Mouse (Mus musculus): Measurements from ENCODE around the gene Zfp704. TPM values are rescaled to one million over a fixed set of nuclear protein-coding genes. Genes with fewer than 3 reads are reported as not detected.

Gene Zfp704
- 23.8 and 25.5 TPM in 2 replicates for total RNA-seq (2017)

DNA sequence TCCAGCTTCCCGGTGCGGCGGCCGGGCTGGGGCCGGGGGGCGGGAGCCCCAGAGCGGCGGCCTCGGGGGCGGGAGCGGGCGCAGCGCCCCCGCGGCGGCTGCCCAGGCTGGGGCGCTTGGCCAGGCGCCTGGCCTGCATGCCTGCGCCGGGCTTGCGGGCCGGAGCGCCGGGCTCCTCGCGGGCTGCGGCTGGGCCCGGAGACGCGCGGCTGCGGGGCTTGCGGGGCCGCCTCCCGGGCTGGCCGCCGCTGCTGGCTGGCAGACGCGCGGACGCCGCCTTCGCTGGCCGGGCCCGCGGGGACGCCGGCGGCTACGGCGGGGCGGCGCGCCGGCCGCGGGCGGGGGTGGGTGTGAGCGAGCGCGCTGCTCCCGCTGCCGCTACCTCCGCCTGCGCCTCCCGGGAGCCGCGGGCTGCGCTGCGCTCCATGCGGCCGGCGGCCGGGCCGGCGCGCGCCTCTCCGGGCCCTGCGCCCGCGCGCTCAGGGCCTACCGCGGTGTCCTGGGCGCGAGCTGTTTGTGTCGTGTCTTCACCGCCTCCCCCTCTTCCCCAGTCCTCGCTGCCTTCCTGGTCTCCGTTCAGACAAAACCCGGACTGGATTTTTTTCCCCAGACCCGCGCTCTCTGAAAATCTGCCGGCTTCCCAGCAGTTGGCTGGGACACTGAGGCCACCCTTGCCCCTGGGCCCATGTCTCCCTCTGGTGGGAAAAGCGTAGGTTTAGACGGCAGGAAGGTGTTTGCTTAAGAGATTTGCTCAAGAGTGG, at the start of gene Zfp704:
Zfp704 (minus strand) TSS at position 505 of the 761 bp plus-strand sequence.
- peak; percentile 75 for ATAC-seq (replicated peaks; ENCODE audit: low read depth, poor library complexity, severe bottlenecking)

DNA sequence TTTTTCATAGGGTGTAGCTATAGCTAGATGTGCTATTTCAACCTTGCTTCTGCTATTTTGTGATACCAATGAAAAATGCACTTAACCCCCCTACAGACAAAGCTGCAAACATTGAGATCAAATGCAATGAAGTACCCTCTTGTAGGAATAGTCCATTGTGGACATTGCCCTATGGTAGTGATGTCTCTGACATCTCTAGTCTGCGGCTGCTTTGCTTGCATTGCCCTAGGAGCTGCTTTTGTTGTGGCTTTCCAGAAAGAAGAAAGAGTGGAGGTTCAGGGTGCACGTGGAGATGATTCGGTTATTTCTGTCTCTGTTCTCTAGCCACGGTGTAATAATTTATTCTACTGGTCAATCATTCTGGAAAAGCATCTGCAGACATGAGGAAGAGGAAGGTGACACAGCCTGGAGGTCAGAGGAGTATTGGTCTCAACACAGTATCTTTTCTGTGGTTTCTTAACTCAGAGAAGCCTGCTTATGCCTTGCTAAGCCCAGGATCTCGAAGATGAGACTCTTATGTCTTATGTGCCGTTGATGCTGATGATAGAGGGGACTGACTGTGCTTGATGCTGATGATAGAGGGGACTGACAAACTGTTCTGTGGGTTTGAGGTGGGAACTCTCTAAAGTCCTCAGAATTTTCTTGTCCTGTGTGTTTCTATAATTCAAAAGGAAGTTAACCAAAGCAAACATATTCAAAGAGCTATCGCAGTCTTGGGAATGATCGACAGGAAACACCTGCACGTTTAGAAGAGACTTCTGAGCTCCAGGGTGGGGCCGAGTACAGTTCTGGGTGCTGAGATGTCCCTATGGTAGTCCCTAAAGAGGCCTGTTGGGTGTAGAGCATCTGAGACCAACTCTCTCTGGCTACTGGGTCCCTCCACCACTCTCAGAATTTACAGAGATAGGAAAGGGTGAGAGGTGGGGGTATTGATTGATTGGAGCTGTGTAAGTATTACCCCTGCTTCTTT, 23.4 kb upstream of the Zfp704 start:
- ATAC-seq (replicated peaks; ENCODE audit: low read depth, poor library complexity, severe bottlenecking): peak; percentile 30; the same call in 1 of the 2 replicates

DNA sequence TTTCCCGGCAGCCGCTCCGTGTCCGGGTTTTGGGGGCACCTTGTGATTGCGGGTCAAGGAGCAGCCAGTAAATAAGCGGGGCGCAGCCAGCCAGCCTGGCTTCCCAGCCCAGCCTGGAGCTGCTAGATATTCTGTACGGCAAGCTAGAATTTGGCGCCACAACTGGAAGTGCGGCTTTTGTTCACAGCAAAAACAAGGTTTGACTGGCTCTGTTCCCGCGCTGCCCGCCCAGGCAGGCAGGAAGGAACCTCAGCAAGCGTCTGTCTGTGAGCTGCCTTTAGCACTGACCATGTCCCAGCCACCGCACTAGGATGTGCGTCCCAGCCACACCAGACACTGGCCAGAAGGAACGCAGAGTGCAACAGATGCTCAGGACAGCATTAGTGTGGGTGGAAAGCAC, 20.1 kb upstream of the Zfp704 start:
- ATAC-seq (replicated peaks; ENCODE audit: low read depth, poor library complexity, severe bottlenecking): peak; percentile 29

DNA sequence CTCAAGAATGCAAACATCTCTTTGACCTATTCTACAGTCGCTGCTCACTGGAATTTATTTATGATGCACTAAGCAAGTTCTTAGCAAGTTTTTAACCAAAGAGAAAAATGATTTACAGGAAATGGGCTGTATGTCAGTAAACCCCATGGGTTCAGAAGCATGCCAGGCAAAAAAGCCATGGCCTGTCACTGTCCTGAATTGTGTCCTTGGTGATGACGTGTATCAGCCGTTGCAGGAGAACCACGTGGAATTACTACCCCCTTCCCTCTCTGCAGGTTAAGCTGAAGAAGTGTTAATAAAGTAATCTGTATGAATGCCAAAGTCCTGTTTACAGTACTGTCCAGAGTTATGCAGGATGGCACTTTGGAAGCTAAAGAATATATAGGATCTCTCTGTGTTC, 18.2 kb upstream of the Zfp704 start:
- ATAC-seq (replicated peaks; ENCODE audit: low read depth, poor library complexity, severe bottlenecking): no peak

DNA sequence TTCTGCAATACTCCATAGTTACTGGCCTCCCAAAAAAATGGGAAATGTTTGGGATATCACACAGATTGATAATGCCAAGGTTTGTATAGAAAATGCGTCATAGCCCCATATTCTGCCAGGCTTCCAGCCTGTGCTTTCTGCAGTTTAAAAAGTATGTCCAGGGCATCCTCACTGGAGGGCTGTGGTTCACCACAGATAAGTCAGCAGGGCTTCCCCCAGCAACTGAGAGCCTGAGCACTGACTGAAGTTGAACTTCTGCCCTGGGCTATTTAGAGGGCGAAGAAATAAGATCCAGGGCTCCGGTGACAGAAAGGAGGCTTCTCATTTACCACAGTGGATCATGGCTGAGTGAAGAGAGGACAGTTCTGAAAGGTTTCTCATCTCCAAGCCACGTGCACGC, 16.3 kb upstream of the Zfp704 start:
- peak; percentile 93 for ATAC-seq (replicated peaks; ENCODE audit: low read depth, poor library complexity, severe bottlenecking)

DNA sequence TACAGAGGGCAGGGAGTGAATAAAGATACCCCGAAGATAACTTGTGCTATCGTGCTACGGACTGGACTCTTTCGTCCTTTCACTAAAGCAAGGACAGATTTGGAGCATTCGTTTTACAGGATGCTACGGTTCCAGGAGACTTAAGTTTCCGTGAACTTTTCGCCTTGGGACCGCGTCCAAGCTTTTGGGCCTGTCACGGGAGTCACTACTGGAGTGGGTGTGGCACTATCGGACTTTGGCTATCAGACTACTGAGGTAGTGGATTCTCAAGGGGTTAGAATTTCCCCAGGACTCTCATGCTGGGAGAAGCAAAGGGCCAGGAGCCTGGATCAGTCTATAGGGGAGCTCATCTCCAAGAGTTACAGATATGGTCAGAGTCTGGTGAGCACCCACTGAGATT, 10.7 kb upstream of the Zfp704 start:
- no peak for ATAC-seq (replicated peaks; ENCODE audit: low read depth, poor library complexity, severe bottlenecking)

DNA sequence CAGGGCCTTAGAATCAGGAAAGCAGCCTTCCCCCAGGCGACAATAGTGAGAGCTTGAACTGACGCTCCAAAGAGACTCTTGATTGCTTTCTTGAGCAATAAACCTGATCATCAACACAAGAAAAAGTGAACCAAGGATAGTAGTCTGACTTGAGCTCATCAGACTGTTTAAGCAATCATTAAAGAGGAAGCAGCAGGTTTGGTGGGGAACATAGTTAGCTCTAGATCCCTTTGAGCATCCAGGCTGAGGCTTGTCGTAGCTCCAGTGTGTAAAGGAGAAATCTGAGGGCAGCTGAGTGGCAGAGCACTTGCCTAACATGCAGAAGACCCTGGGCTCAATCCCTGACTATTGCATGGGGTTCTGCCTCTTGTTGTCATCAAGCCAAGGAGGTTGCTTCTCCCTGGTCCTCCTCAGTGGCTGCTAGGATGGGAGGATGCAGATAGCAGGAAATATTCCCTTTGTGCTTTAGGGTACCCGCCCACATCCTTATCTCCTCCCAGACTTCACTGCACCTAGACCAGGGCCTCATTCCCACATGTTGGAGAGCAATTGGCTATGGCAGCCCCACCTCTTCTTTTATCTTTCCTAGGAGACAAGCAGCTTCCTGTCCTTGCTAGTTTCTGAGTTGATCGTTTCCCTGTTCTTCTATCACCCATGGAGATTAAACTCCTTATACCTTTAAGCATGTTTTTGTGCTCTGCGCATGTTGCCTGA, 9.8 kb upstream of the Zfp704 start:
- ATAC-seq (replicated peaks; ENCODE audit: low read depth, poor library complexity, severe bottlenecking): peak; percentile 45

DNA sequence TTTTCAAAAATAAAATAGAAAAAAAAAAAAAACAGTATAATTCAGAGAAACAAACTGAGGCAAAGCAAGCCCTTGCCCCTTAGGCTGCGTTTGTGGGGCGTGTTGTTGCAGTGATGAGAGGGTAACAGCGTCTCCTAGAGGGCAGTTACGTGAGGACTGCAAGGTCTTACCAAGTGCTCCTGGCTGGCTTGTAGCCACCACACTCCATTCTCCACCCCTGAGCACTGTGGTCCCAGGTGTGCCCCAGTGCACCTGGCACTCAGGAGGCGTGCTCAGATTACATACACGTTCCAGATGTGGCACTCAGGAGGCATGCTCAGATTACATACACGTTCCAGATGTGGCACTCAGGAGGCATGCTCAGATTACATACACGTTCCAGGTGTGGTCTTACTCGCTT, 7.2 kb upstream of the Zfp704 start:
- no peak for ATAC-seq (replicated peaks; ENCODE audit: low read depth, poor library complexity, severe bottlenecking)

DNA sequence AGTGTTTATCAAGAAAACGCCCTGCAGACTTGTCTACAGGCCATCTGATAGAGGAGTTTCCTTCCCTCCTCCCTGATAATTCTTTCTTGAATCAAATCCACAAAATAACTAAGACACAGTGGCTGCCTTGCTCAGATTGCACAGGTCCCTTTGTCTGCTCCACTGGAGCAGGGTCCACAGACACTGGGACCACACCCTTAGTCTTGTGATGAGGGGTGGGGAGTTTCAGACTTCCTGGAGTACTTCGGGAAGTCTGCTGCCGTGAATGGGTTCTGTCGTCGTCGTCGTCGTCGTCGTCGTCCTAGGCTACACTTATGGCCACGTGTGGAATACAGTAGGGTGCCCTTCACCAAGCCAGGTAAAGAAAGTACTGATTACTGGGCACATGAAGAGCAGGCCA, 4.8 kb upstream of the Zfp704 start:
- ATAC-seq (replicated peaks; ENCODE audit: low read depth, poor library complexity, severe bottlenecking): no peak

DNA sequence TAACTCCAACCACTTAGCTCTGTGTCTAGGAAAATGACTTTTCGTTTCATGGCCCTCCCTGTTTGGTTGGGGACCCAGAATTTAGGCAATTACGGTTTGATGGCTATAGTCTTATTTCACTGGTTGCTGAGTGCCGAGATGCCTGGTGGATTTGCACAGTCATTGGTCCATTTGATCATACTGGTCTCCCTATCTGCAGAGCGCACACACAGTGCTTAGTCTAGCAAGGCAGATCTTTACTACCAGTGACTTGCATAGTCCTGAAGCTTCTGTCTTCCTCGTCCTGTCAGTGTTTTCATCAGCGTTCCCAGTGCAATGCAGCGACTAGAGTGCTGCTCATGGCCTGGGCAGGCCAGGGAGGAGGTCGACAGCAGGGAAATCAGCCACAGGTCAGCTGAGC, 4.1 kb upstream of the Zfp704 start:
- no peak for ATAC-seq (replicated peaks; ENCODE audit: low read depth, poor library complexity, severe bottlenecking)

DNA sequence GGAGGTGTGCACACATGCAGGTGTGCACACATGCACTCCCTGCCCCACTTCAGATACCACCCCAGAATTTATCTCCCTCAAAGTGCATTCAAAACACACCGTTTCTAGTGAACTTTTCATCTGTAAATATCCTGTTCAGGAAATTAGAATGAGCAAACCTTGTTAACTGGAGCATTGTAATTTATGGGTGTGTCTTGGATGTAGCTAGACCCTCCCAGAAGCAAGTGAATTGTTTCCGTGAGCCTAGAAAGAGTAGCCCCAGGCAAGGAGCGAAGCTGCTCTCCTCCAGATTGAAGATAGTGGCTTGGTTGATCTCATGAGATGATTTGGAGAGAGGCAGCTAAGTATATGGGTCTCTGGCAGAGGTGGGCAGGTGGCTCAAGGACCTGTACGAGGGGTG, 1.3 kb upstream of the Zfp704 start:
- ATAC-seq (replicated peaks; ENCODE audit: low read depth, poor library complexity, severe bottlenecking): no peak

DNA sequence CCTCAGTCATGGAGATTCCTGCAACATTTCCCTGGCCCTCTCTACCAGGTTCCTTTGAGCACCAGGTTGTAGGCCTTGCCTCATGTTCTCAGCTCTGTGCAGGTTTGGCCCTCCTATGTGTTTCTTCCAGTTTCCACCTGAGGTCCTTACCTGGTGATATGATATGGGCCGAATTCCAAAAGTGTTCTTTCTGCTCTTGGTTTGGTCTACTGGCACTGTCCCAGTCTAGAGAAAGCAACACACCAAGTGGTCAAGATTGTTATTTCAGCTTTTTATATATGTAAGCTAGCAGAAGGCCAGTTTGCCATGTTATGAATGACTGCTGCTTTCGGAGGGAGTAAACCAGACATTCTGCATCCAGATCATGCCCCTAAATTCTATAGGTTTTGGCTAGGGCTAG, 541 bp upstream of the Zfp704 start:
- ATAC-seq (replicated peaks; ENCODE audit: low read depth, poor library complexity, severe bottlenecking): no peak; the same call in 1 of the 2 replicates

DNA sequence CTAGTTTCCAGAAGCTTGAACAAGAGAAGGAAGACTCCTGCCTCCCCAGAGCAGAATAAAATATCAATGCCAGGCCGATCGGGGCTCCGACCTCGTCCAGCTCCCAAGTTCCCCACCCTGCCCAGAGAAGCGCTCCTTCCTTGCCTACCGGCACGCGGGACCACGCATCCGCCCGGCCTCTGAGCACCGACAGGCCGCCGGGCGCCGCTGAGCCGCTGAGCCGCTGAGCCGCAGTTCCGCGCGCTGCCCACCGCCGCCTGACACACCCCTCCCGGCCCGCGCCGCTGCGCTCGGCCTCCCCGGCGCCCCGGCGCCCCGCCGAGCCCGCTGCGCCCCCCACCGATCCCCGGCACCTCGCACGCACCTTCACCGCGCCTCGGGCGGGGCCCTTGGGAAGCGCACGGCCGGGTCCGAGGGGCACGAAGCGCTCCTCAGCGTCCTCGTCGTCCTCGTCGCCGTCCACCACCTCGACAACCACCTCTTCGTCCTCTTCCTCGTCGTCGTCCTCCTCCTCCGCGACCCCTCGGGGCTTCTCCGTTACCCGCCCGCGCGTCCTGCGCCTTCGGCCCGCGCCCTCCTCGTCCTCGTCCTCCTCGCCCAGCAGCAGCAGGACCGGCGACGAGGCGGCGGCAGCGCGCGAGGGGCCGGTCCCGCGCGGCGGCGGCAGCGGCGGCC, 842 bp downstream of the Zfp704 start:
- no peak; the same call in 1 of the 2 replicates for ATAC-seq (replicated peaks; ENCODE audit: low read depth, poor library complexity, severe bottlenecking)

DNA sequence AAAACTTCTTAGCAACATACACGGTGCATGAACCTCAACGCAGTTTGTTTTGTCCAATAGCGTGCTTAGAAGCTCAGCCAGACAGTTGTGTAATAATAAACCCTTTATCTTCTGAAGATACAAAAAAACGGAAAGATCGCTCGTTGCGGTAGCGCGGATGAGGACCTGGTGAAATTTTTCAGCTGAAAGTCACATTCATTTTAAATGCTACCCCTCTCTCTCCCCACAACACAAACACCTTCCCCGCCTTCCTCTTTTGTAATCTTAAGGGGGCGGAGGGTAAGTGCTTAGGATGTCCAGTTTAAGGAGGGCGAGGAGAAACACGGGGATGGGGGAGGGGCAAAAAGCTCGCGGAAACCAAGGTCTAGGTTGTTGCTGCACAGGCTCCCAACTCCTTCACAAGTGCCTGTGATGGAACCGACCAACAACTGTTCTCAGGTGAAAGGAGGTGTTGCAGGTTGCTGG, 1.4 kb downstream of the Zfp704 start:
- ATAC-seq (replicated peaks; ENCODE audit: low read depth, poor library complexity, severe bottlenecking): peak; percentile 51

DNA sequence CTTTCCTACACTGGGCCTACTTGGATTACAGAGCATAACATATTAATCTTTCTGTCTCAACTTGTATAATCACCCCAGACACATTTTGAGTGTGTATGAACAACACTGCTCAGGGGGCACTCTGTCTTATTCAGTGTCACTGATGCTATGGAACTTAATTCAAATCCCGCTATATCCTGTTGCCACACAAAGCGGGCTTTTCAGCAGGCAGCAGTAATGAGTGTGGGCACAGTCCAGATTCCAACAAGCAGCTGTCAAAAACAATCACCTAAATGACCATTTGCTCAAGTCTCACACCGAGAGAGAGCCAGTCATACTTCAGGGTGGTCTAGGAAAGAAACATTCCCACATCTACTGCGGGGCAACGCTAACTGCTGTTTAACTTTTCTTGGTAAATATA, 2.2 kb downstream of the Zfp704 start:
- no peak for ATAC-seq (replicated peaks; ENCODE audit: low read depth, poor library complexity, severe bottlenecking)

DNA sequence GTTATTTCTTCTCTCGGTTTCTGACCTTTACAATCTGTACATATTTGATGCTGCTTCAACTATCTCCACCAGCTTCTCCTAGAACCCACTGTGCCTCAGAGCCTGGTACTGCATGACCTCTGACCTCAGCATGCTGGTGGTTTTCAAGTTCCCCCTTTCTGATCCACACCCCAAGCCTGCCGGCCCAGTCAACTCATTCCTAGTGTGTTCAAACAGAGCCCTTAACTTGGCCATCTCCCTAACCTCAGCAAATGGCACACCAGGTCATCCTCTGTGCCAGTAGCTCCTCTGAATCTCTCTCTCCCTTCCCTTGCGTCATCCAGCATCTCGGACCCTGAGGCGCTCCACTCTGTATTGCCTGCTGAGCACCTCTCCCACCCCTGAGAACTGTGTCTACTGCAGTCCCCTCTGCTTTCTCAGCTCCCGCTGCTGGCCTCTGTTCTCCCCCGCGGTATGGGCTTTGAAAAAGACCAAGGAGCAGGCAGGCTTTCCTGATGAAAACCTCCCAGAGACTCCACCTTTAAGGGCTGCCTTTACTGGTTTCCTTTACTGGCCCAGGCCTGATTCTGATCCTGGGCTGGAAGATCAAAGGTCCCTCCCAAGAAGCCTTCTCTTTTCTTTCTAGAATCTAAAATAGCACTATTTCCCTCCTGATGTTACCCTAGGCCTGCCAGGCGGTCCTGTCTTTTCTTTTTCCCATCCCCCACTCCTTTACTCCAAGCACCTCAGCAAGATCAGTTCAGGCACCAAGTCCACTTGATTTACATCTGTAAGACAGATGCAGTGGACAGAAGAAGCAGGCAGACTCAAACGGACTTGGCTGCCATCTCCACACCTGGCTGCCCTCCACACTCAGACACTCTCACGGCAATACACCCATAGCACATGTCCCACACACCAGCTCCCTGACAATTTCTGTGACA, 3.8 kb downstream of the Zfp704 start:
- peak; percentile 17 for ATAC-seq (replicated peaks; ENCODE audit: low read depth, poor library complexity, severe bottlenecking)

DNA sequence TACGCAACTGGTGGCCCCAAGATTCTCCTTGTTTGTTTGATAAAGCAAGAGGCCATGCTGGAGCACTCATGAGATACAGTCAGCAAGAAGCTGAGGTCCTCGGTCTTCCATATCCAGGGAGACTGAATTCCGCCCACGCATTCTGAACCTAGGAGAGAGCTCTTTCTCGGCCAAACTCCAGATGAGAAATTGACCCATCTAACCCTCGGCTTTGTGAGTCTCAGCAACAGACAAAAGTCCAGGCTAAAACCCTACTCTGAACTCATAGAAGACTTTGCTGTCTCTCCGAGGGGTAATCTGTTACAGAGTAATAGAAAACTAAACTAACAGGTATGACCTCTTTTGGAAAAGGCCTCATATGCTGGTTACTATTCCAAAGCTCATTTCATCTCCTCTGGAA, 4.9 kb downstream of the Zfp704 start:
- ATAC-seq (replicated peaks; ENCODE audit: low read depth, poor library complexity, severe bottlenecking): no peak

DNA sequence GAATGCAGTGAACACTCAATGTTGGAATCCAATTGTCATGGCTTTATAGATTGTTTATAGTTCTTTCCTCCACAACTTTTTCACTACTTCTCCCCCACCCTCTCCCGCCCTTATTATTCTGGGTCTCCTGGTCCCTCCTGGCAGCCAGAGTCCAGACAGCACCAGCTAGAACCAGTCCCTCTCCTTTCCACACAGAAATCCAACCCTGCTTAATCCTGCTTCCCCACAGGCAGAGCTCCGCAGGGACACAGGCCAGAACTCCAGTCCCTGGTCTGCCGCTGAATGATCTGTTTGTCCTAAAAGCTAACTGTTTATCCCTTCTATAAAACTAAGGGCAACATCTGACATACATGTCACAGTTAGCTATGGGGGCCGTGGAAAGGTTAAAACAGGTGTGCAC, 6.0 kb downstream of the Zfp704 start:
- ATAC-seq (replicated peaks; ENCODE audit: low read depth, poor library complexity, severe bottlenecking): no peak

DNA sequence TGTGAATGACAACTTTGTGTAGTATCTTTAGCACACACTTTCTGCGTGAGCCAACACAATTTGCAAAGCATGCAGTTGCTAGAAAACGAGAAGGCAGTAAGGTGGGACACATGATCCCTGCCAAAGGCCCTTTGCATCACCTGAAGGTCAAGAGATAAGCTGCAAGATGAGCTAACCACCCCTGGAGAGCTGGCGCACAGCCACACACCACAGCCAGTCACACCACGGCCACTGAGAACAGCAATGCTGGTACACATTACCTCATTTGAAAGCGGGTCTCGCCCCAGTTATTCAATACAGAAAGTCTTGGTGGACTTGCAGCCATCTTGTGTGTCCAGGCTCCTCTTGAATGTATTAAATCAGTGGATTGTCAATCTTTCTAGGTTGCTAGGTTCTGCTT, 9.3 kb downstream of the Zfp704 start:
- ATAC-seq (replicated peaks; ENCODE audit: low read depth, poor library complexity, severe bottlenecking): no peak

Data from common myeloid progenitor, adult 5-6 weeks (primary cell).